Mouse (Mus musculus): ENCODE data around the gene Adal. TPM values are rescaled to one million over a fixed set of nuclear protein-coding genes. Genes with fewer than 3 reads are reported as not detected.
A peak's percentile ranks its signal among the peaks of the same experiment; 100 is the strongest.

Gene Adal
- polyA plus RNA-seq, 1 experiment from 2014 or later = 25.7 TPM

GRCm38 (mm10) chr2:121141216-121142035 lies 1.2 kb downstream of the Adal start:
- peaks cover 33% of the 10 kb centered on the region for H3K4me1 ChIP-seq
- peaks cover 26% of the 10 kb centered on the region for H3K36me3 ChIP-seq (replicated peaks)
- no peak for ATAC-seq (ENCODE audit: low FRiP score)
- H3K27me3 ChIP-seq = no peaks in the 10 kb centered on the region
- H3K9me3 ChIP-seq = peaks cover 8% of the 10 kb centered on the region; the same call in 1 of the 2 replicates
- H3K9ac ChIP-seq = peak overlapping the region; percentile 80
- H3K4me2 ChIP-seq = peak overlapping the region; percentile 69
- H3K4me3 ChIP-seq (replicated peaks) = peak overlapping the region; percentile 60
- peak overlapping the region; percentile 98 for H3K27ac ChIP-seq
- 72% methylated on average over 16 of the region's 16 CpGs for WGBS

- WGBS = 72% methylated on average over 2 of the region's 2 CpGs
- Histone ChIP-seq H3K4me3 (replicated peaks) (no peak overlapping the region), H3K36me3 (replicated peaks) (peaks cover 28% of the 10 kb centered on the region)
Observed at GRCm38 (mm10) chr2:121142415-121142814, 2.2 kb downstream of the Adal start.

GRCm38 (mm10) chr2:121149679-121150078 lies 9.5 kb downstream of the Adal start:
- Histone ChIP-seq H3K4me1 (no peaks in the 10 kb centered on the region), H3K36me3 (replicated peaks) (peaks cover 21% of the 10 kb centered on the region), H3K4me2 (no peak overlapping the region), H3K27me3 (no peaks in the 10 kb centered on the region), H3K4me3 (replicated peaks) (no peak overlapping the region), H3K9me3 (no peaks in the 10 kb centered on the region), H3K27ac (no peak overlapping the region), H3K9ac (no peak overlapping the region)
- 92% methylated on average over 5 of the region's 5 CpGs for WGBS
- no peak for ATAC-seq (ENCODE audit: low FRiP score)

More at GRCm38 (mm10) chr2:121142415-121142814, 2.2 kb downstream of the Adal start:
- no peak overlapping the region for H3K9ac ChIP-seq
- H3K27me3 ChIP-seq = no peaks in the 10 kb centered on the region
- H3K4me1 ChIP-seq = peaks cover 32% of the 10 kb centered on the region
- H3K27ac ChIP-seq = no peak overlapping the region
- H3K9me3 ChIP-seq = peaks cover 8% of the 10 kb centered on the region; the same call in 1 of the 2 replicates
- no peak for ATAC-seq (ENCODE audit: low FRiP score)
- H3K4me2 ChIP-seq = no peak overlapping the region

DNA sequence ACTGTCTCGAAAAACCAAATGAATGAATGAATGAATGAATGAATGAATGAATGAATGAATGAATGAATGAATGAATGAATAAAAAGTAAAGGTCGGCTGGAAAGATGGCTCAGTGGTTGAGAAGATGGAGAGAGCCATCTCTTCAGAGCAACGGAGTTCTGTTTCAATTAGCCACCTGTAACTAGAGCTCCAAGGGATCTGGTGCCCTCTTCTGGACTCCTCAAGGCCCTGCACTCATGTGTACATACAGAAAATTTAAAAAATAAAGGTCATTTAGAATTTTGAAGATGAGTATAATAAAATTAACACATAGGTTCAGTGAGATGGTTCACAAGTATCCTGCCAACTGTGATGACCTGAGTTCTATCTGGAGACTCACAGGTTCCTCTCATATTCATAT lies 12.9 kb downstream of the Adal start:
- Histone ChIP-seq H3K36me3 (replicated peaks) (peaks cover 24% of the 10 kb centered on the region), H3K4me1 (no peaks in the 10 kb centered on the region), H3K4me3 (replicated peaks) (no peak overlapping the region), H3K9me3 (no peaks in the 10 kb centered on the region), H3K27ac (no peak overlapping the region), H3K9ac (no peak overlapping the region), H3K4me2 (no peak overlapping the region), H3K27me3 (no peaks in the 10 kb centered on the region)
- ATAC-seq (ENCODE audit: low FRiP score) = no peak
- 88% methylated on average over 3 of the region's 3 CpGs for WGBS

GRCm38 (mm10) chr2:121169173-121169572 lies 28.9 kb downstream of the Adal start:
- H3K9ac ChIP-seq = peak overlapping the region; percentile 90
- no peaks in the 10 kb centered on the region for H3K9me3 ChIP-seq
- ATAC-seq (ENCODE audit: low FRiP score) = no peak
- H3K4me3 ChIP-seq (replicated peaks) = peak overlapping the region; percentile 92
- peaks cover 27% of the 10 kb centered on the region for H3K36me3 ChIP-seq (replicated peaks)
- H3K27me3 ChIP-seq = no peaks in the 10 kb centered on the region
- WGBS = 67% methylated on average over 4 of the region's 4 CpGs
- H3K27ac ChIP-seq = no peak overlapping the region
- H3K4me2 ChIP-seq = peak overlapping the region; percentile 67
- peaks cover 30% of the 10 kb centered on the region for H3K4me1 ChIP-seq

- peak overlapping the region; percentile 90 for H3K9ac ChIP-seq
- 8% methylated on average over 9 of the region's 9 CpGs for WGBS
- H3K27ac ChIP-seq = no peak overlapping the region
- peak overlapping the region; percentile 92 for H3K4me3 ChIP-seq (replicated peaks)
- peak overlapping the region; percentile 67 for H3K4me2 ChIP-seq
- H3K4me1 ChIP-seq = peaks cover 30% of the 10 kb centered on the region
- no peak for ATAC-seq (ENCODE audit: low FRiP score)
- no peaks in the 10 kb centered on the region for H3K9me3 ChIP-seq
- peaks cover 30% of the 10 kb centered on the region for H3K36me3 ChIP-seq (replicated peaks)
- no peaks in the 10 kb centered on the region for H3K27me3 ChIP-seq
Observed at GRCm38 (mm10) chr2:121169902-121170301, 29.7 kb downstream of the Adal start.

GRCm38 (mm10) chr2:121170481-121170971 lies 30.3 kb downstream of the Adal start, which contains the start of gene Tubgcp4:
Gene Tubgcp4 (plus strand): TSS chr2:121170654.
- WGBS = 0% methylated on average over 38 of the region's 38 CpGs
- Histone ChIP-seq H3K27ac (peak within 1 kb of the TSS; percentile 89), H3K9ac (peak within 1 kb of the TSS; percentile 90), H3K36me3 (replicated peaks) (peaks cover 33% of the 10 kb centered on the region), H3K4me2 (peak within 1 kb of the TSS; percentile 67), H3K4me3 (replicated peaks) (peak within 1 kb of the TSS; percentile 92), H3K27me3 (no peaks in the 10 kb centered on the region), H3K9me3 (no peaks in the 10 kb centered on the region), H3K4me1 (peaks cover 30% of the 10 kb centered on the region)
- ATAC-seq (ENCODE audit: low FRiP score) = peak; percentile 5; the same call in 1 of the 2 replicates

- no peaks in the 10 kb centered on the region for H3K27me3 ChIP-seq
- H3K9ac ChIP-seq = peak within 1 kb of the TSS; percentile 90
- peak within 1 kb of the TSS; percentile 92 for H3K4me3 ChIP-seq (replicated peaks)
- WGBS = under 1% methylated on average over 66 of the region's 66 CpGs
- H3K36me3 ChIP-seq (replicated peaks) = peaks cover 30% of the 10 kb centered on the region
- peak within 1 kb of the TSS; percentile 89 for H3K27ac ChIP-seq
- H3K4me1 ChIP-seq = peaks cover 30% of the 10 kb centered on the region
- peak within 1 kb of the TSS; percentile 67 for H3K4me2 ChIP-seq
- peak; percentile 97 for ATAC-seq (ENCODE audit: low FRiP score)
- H3K9me3 ChIP-seq = no peaks in the 10 kb centered on the region
Observed at GRCm38 (mm10) chr2:121170980-121171742, 30.9 kb downstream of the Adal start, which contains the start of gene Zscan29. Gene Zscan29 (minus strand): TSS chr2:121171125.

DNA sequence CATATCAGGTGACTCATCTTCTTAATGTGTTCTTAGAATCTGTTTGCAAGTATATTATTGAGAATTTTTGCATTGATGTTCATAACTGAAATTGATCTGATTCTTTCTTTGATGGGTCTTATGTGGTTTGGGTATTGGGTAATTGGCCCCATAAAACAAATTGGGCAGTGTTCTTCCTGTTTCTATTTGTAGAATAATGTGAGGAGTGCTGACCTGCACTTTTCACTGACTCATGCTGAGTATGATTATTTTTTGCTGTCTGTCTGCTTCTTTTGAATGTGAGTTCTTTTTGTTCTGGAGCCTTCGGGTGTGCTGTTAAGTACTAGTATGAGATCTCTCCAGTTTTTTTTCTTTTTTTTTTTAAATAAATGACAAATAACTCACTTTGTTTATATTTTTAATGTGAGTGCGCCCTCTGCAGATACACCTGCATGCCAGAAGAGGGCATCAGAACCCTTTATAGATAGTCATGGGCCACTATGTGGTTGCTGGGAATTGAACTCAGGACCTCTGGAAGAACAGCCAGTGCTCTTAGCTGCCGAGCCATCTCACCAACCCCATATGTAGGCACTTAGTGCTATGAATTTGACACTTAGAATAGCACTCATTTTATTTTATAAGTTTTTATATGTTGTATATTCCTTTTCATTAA lies 38.7 kb downstream of the Adal start:
- Histone ChIP-seq H3K4me1 (no peaks in the 10 kb centered on the region), H3K27ac (no peak overlapping the region), H3K9me3 (no peaks in the 10 kb centered on the region), H3K36me3 (replicated peaks) (peaks cover 76% of the 10 kb centered on the region), H3K9ac (no peak overlapping the region), H3K4me3 (replicated peaks) (no peak overlapping the region), H3K27me3 (no peaks in the 10 kb centered on the region), H3K4me2 (no peak overlapping the region)
- ATAC-seq (ENCODE audit: low FRiP score) = no peak
- WGBS = 91% methylated on average over 3 of the region's 3 CpGs

- Histone ChIP-seq H3K4me3 (replicated peaks) (no peak overlapping the region), H3K4me2 (no peak overlapping the region), H3K27ac (no peak overlapping the region), H3K9me3 (no peaks in the 10 kb centered on the region), H3K36me3 (replicated peaks) (peaks cover 72% of the 10 kb centered on the region), H3K9ac (no peak overlapping the region), H3K4me1 (no peaks in the 10 kb centered on the region), H3K27me3 (no peaks in the 10 kb centered on the region)
- WGBS = 93% methylated on average over 5 of the region's 5 CpGs
- no peak for ATAC-seq (ENCODE audit: low FRiP score)
Observed at GRCm38 (mm10) chr2:121183431-121183830, 43.2 kb downstream of the Adal start.

- H3K27me3 ChIP-seq = no peaks in the 10 kb centered on the region
- H3K4me1 ChIP-seq = no peaks in the 10 kb centered on the region
- WGBS = 94% methylated on average over 7 of the region's 7 CpGs
- H3K9ac ChIP-seq = no peak overlapping the region
- no peak overlapping the region for H3K27ac ChIP-seq
- no peak overlapping the region for H3K4me2 ChIP-seq
- H3K9me3 ChIP-seq = no peaks in the 10 kb centered on the region
- H3K4me3 ChIP-seq (replicated peaks) = no peak overlapping the region
- H3K36me3 ChIP-seq (replicated peaks) = peaks cover 72% of the 10 kb centered on the region
- ATAC-seq (ENCODE audit: low FRiP score) = no peak
Observed at GRCm38 (mm10) chr2:121184142-121184541, 43.9 kb downstream of the Adal start.

DNA sequence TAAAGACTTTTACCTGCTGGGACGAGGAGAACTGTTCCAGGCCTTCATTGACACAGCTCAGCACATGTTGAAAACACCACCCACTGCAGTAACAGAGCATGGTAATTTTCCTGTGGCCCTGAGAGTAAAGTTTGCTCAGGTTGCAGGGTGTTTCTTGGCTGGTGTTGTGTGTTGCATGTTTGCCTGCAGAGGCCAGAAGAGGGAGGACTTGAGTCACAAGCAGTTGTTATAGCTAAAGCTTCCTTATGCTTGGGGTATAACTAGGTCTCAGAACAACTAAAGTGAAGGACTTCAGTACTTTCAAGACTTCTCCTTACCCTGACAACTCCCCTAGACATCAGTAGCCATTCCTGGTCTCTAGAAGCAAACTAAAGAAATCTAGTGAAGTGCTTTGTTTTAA lies 48.3 kb downstream of the Adal start:
- 83% methylated on average over 1 of the region's 1 CpGs for WGBS
- ATAC-seq (ENCODE audit: low FRiP score) = no peak
- H3K36me3 ChIP-seq (replicated peaks) = peaks cover 86% of the 10 kb centered on the region

More for the DNA sequence above, 48.3 kb downstream of the Adal start:
- Histone ChIP-seq H3K4me1 (no peaks in the 10 kb centered on the region), H3K4me2 (no peak overlapping the region), H3K27me3 (no peaks in the 10 kb centered on the region), H3K9ac (no peak overlapping the region), H3K9me3 (no peaks in the 10 kb centered on the region), H3K4me3 (replicated peaks) (no peak overlapping the region), H3K27ac (no peak overlapping the region)
